Mouse (Mus musculus) c-Kit-positive CD71-negative TER-119-negative erythroid progenitor cells, embryonic 14.5 days (primary cell): ENCODE measurements around the gene Mfsd4b5.
A peak's percentile ranks its signal among the peaks of the same experiment; 100 is the strongest.
"Not testable (repeated sequence)": the region's sequence is repeated elsewhere in the genome, so short reads cannot be mapped to it uniquely, and the experiment has no call there.

Source experiments
- DNase-seq: peaks from one replicate; pipeline ENCODE4 v3.0.0-alpha.2; 2013; ENCODE audit warnings: low read depth

Mfsd4b5 gene

GRCm38 (mm10) chr10:39961906-39962305 is 24.5 kb downstream of the Mfsd4b5 start:
- DNase-seq = no peak

- no peak for DNase-seq
Measured at GRCm38 (mm10) chr10:39960441-39960822, 26.0 kb downstream of the Mfsd4b5 start.

DNA sequence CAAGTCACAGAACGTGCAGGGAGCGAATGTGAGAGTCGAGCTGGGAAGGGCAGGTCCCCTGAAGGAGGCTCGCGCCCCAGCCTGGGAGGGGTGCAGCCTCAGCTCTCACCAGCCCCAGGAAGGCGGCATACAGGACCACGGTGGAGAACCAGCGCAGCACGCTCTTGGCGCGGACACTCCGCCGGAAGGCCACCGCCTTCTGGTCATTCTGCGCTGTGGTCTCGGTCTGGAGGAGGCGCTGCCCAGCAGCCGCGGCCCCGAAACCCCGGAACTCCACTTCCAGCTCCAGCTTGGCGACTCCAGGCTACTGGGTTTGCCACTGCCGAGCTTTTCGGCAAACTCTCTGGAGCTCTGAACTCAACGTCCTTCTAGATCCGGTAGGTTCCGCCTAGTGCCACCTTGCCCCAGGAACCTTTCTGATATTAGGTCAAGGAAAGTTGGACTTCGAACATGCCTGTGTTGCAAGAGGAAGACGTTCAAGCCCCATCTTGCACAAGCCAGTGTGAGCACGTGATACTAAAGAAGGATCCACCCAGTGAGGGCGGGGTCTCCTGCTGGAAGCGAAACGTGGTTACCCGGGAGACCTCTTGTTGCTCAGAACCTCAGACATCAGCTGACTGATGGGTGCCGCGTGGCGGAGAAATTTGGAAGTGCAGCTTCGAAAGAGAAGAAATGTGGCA is 26.5 kb downstream of the Mfsd4b5 start, which contains the start of gene Mfsd4b3:
Gene Mfsd4b3, minus strand, starts transcription at position 393 of the 680 bp plus-strand sequence.
- DNase-seq = peak; percentile 96

GRCm38 (mm10) chr10:39958266-39958665 is 28.2 kb downstream of the Mfsd4b5 start:
- DNase-seq = no peak

- no peak for DNase-seq
Measured at GRCm38 (mm10) chr10:39956340-39956878, 30.0 kb downstream of the Mfsd4b5 start.

DNA sequence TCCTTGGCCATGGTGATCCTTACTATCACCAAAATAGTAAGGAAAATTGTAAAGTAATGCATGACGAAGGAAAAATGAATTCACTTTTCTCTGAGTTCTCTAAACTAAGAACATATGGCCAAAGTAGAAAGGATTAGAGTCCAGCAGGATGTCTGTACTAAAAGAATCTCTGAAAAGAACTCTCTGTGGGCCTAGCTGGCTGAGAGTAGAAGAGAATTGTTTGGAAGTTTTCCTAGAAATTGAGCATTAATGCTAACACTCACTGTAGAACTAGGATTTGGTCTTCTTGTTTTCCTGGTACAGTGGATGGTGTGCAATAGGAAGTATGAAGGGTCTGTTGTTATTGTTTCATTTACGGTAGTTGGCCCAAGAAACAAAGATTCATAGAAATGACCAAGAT is 31.3 kb downstream of the Mfsd4b5 start:
- DNase-seq = no peak

DNA sequence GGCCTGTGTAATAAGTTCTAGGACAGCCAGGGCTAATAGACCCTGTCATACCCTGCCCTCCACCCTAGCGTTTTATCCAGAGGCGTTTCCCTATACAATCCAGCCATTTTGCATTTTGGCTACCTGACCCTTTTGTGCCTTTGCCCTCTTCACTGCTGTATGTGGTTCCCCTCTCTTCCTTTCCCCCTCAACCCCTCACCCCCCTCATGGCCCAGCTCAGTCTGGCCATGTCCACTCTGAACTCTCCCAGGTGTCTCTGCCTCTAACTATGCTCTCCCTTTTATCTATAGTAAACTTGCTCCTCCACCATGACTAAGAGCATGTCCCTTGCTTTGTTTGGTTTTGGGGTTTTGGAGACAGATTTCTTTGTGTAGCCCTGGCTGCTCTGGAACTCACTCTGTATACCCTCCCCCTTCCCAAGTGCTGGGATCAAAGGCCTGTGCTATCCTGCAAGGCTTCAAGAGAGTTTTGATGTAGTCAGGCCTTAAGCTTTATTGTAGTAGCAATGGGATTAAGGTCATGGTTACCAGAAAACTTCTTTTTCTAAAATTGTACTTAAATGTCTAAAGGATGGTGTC is 37.0 kb downstream of the Mfsd4b5 start:
- no peak for DNase-seq

- DNase-seq = not testable (repeated sequence)
Measured at GRCm38 (mm10) chr10:39947195-39947594, 39.3 kb downstream of the Mfsd4b5 start.

DNA sequence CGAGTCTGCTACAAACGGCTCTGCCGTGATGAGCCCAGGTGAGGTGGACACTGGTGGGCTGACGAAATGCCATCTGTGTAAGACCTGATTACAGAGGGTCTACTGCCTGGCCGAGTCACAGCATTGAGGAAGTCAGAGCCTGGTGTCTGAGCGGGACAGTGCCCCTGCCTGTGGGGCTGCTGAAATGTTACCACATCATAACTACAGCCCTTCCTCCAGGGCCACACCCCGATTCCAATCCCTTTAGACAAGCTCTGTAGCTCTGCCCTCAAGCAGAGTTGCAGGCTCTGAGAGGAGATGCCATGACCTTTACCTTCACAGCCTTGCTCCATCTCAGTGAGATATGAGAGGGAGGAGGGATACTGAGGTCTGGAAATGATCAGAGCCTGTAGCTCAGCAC is 49.9 kb downstream of the Mfsd4b5 start:
- DNase-seq = no peak

GRCm38 (mm10) chr10:39926616-39927139 is 59.8 kb downstream of the Mfsd4b5 start, which contains the start of gene Mfsd4b2:
Gene Mfsd4b2, minus strand, starts transcription at chr10:39926923.
- DNase-seq = no peak

- DNase-seq = not testable (repeated sequence)
Measured at GRCm38 (mm10) chr10:39924556-39924955, 61.9 kb downstream of the Mfsd4b5 start.

GRCm38 (mm10) chr10:39912616-39913015 is 73.8 kb downstream of the Mfsd4b5 start:
- no peak for DNase-seq

DNA sequence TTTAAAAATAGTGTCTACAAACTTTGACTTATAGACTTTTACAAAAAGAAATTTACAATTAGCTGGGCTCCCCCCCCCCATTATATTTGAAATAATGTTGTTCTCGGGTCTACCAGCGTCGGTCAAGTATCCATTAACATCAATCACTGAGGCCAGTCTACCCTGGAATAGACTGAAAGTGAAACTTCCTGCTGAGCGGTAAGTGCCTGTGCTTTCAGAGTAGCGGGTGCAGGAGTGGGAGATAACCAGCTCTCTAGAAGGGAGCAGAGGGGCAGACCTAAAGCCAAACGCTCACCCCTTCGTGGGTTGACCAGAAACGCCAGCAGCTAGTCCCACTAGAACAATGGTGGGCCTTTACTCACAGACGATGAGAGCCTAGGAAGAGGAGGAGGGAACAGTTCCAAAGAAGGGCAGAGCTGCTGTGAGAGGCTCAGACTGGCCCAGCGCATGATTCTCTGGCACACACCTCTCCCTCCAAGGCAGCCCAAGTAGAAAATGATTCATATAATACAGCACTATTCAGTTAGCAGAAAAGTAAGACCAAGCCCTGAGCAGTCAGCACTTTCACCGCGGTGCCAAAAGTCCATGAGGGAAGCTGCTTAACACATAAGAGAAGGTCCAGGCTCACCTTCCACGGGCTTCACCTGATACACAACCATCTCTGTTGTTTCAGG is 77.5 kb downstream of the Mfsd4b5 start:
- no peak for DNase-seq
